Mouse (Mus musculus): ENCODE measurements around the gene Pycard. TPM values are rescaled to one million over a fixed set of nuclear protein-coding genes. Genes with fewer than 3 reads are reported as not detected.

Gene Pycard
- polyA plus RNA-seq, 1 experiment from 2014 or later = 4.2 TPM

Other genes starting within 250 kb of the Pycard start
- gene Fbxl19, start 249.3 kb downstream of the Pycard start, polyA plus RNA-seq (2014; fragmentation: Nextera tagmentation; extraction: Ambion mirVana) = 7.9 and 9.7 TPM in 2 replicates
- 6.6 and 7.1 TPM in 2 replicates for gene Orai3, start 224.1 kb downstream of the Pycard start, polyA plus RNA-seq (2014; fragmentation: Nextera tagmentation; extraction: Ambion mirVana)
- gene Setd1a, start 217.2 kb downstream of the Pycard start, polyA plus RNA-seq (2014; fragmentation: Nextera tagmentation; extraction: Ambion mirVana) = 28.8 and 30.7 TPM in 2 replicates
- not detected in 2 replicates for gene Gm49388, start 208.3 kb downstream of the Pycard start, polyA plus RNA-seq (2014; fragmentation: Nextera tagmentation; extraction: Ambion mirVana)
- gene Hsd3b7, start 193.3 kb downstream of the Pycard start, polyA plus RNA-seq (2014; fragmentation: Nextera tagmentation; extraction: Ambion mirVana) = 6.5 and 7.9 TPM in 2 replicates
- gene Stx4a, start 169.6 kb downstream of the Pycard start, polyA plus RNA-seq (2014; fragmentation: Nextera tagmentation; extraction: Ambion mirVana) = 10.1 and 13.2 TPM in 2 replicates
- 11.1 and 13.0 TPM in 2 replicates for gene Stx1b, start 169.3 kb downstream of the Pycard start, polyA plus RNA-seq (2014; fragmentation: Nextera tagmentation; extraction: Ambion mirVana)
- 26.2 and 26.8 TPM in 2 replicates for gene Zfp646, start 117.6 kb downstream of the Pycard start, polyA plus RNA-seq (2014; fragmentation: Nextera tagmentation; extraction: Ambion mirVana)
- 32.6 and 32.9 TPM in 2 replicates for gene Zfp668, start 117.0 kb downstream of the Pycard start, polyA plus RNA-seq (2014; fragmentation: Nextera tagmentation; extraction: Ambion mirVana)
- gene Prss53, start 102.9 kb downstream of the Pycard start, polyA plus RNA-seq (2014; fragmentation: Nextera tagmentation; extraction: Ambion mirVana) = 0.56 and 0.91 TPM in 2 replicates
- not detected in 2 replicates for gene Gm21974, start 98.4 kb downstream of the Pycard start, polyA plus RNA-seq (2014; fragmentation: Nextera tagmentation; extraction: Ambion mirVana)
- 47.8 and 48.9 TPM in 2 replicates for gene Vkorc1, start 98.2 kb downstream of the Pycard start, polyA plus RNA-seq (2014; fragmentation: Nextera tagmentation; extraction: Ambion mirVana)
- 102 and 139 TPM in 2 replicates for gene Bckdk, start 89.8 kb downstream of the Pycard start, polyA plus RNA-seq (2014; fragmentation: Nextera tagmentation; extraction: Ambion mirVana)
- 55.9 and 58.3 TPM in 2 replicates for gene Kat8, start 81.4 kb downstream of the Pycard start, polyA plus RNA-seq (2014; fragmentation: Nextera tagmentation; extraction: Ambion mirVana)
- 1.8 and 3.1 TPM in 2 replicates for gene Prss8, start 63.8 kb downstream of the Pycard start, polyA plus RNA-seq (2014; fragmentation: Nextera tagmentation; extraction: Ambion mirVana)
- gene Prss36, start 47.1 kb downstream of the Pycard start, polyA plus RNA-seq (2014; fragmentation: Nextera tagmentation; extraction: Ambion mirVana) = 10.4 and 10.7 TPM in 2 replicates
- gene Fus, start 26.4 kb downstream of the Pycard start, polyA plus RNA-seq (2014; fragmentation: Nextera tagmentation; extraction: Ambion mirVana) = 44.7 and 62.6 TPM in 2 replicates
- not detected in 2 replicates for gene Trim72, start 10.1 kb upstream of the Pycard start, polyA plus RNA-seq (2014; fragmentation: Nextera tagmentation; extraction: Ambion mirVana)
- 0.40 and 0.57 TPM in 2 replicates for gene Itgam, start 68.8 kb upstream of the Pycard start, polyA plus RNA-seq (2014; fragmentation: Nextera tagmentation; extraction: Ambion mirVana)
- not detected in 2 replicates for gene Gm49368, start 68.8 kb upstream of the Pycard start, polyA plus RNA-seq (2014; fragmentation: Nextera tagmentation; extraction: Ambion mirVana)
- not detected in 2 replicates for gene Itgax, start 135.7 kb upstream of the Pycard start, polyA plus RNA-seq (2014; fragmentation: Nextera tagmentation; extraction: Ambion mirVana)
- gene Itgad, start 160.5 kb upstream of the Pycard start, polyA plus RNA-seq (2014; fragmentation: Nextera tagmentation; extraction: Ambion mirVana) = not detected in 2 replicates
- not detected in 2 replicates for gene Cox6a2, start 212.5 kb upstream of the Pycard start, polyA plus RNA-seq (2014; fragmentation: Nextera tagmentation; extraction: Ambion mirVana)
- gene Armc5, start 243.5 kb upstream of the Pycard start, polyA plus RNA-seq (2014; fragmentation: Nextera tagmentation; extraction: Ambion mirVana) = 11.8 and 13.3 TPM in 2 replicates
- 13.2 and 13.3 TPM in 2 replicates for gene 9130023H24Rik, start 244.2 kb upstream of the Pycard start, polyA plus RNA-seq (2014; fragmentation: Nextera tagmentation; extraction: Ambion mirVana)